Mouse (Mus musculus) forebrain, embryonic 14.5 days (tissue): ENCODE results near the gene Spink8. TPM values are rescaled to one million over a fixed set of nuclear protein-coding genes. Genes with fewer than 3 reads are reported as not detected.
A peak's percentile ranks its signal among the peaks of the same experiment; 100 is the strongest.

ENCODE experiments used
- ATAC-seq: fragments of 200-750 bp; cut with Nextera tagmentation; 2 replicates; pipeline ENCODE4 v1.8.0; 2017; ENCODE audit warnings: mild to moderate bottlenecking, moderate library complexity
- DNase-seq: peaks from one replicate; pipeline ENCODE4 v3.0.0-alpha.2; 2015; ENCODE audit warnings: low spot score
- H3K27ac ChIP-seq: fragments of 300-500 bp; sonication (generic); 2 replicates; pipeline ENCODE4 v1.5.1; 2014; ENCODE audit warnings: low read depth, mild to moderate bottlenecking, control low read depth, low read length, moderate library complexity
- H3K27me3 ChIP-seq: fragments of 300-500 bp; sonication (generic); replicated peaks from 2 replicates; pipeline ENCODE4 v1.6.1; 2014; ENCODE audit warnings: low read length, control low read depth, mixed read lengths; ENCODE audit not compliant: control insufficient read depth, insufficient read depth
- H3K36me3 ChIP-seq: fragments of 300-500 bp; sonication (generic); 2 replicates; pipeline ENCODE4 v1.6.1; 2014; ENCODE audit warnings: low read length, control low read depth; ENCODE audit not compliant: control insufficient read depth, insufficient read depth
- H3K4me1 ChIP-seq: fragments of 300-500 bp; sonication (generic); 2 replicates; pipeline ENCODE4 v1.6.1; 2014; ENCODE audit warnings: antibody characterized with exemption, low read length, control low read depth; ENCODE audit not compliant: control insufficient read depth, insufficient read depth
- H3K4me2 ChIP-seq: fragments of 300-500 bp; sonication (generic); 2 replicates; pipeline ENCODE4 v1.6.1; 2014; ENCODE audit warnings: mild to moderate bottlenecking, control low read depth, low read length
- H3K4me3 ChIP-seq: fragments of 300-500 bp; sonication (generic); 2 replicates; pipeline ENCODE4 v1.5.1; 2014; ENCODE audit warnings: low read depth, low read length, control low read depth
- H3K9ac ChIP-seq: fragments of 300-500 bp; sonication (generic); 2 replicates; pipeline ENCODE4 v1.6.1; 2014; ENCODE audit warnings: mild to moderate bottlenecking, low read length, control low read depth, moderate library complexity
- H3K9me3 ChIP-seq: fragments of 300-500 bp; sonication (generic); replicated peaks from 2 replicates; pipeline ENCODE4 v1.6.1; 2016; ENCODE audit warnings: low read length, control low read depth, mixed read lengths; ENCODE audit not compliant: control insufficient read depth
- WGBS: fragments of 180-500 bp; shearing (Covaris S2); extraction: QIAGEN DNeasy Blood & Tissue Kit; methylation state at CpG from one replicate; pipeline ENCODE4 v1.1.7; 2014; 5-methylcytosine and 5-hydroxymethylcytosine counted together
- polyA plus RNA-seq: library from polyadenylated mRNA; unstranded; fragments of >200 nt; fragmentation: Nextera tagmentation; extraction: Ambion mirVana; gene quantifications from 2 replicates; pipeline ENCODE4 v1.2.1, GENCODE M21; 2014

Spink8 gene
- polyA plus RNA-seq, 1 experiment from 2014 or later: not detected

GRCm38 (mm10) chr9:109854341-109854740 lies 42.3 kb downstream of the Spink8 start:
- Histone ChIP-seq H3K4me2 (no peak overlapping the region), H3K36me3 (no peaks in the 10 kb centered on the region), H3K27me3 (no peaks in the 10 kb centered on the region), H3K27ac (no peak overlapping the region), H3K9ac (no peak overlapping the region), H3K4me1 (no peaks in the 10 kb centered on the region), H3K4me3 (no peak overlapping the region), H3K9me3 (no peaks in the 10 kb centered on the region)
- 87% methylated on average over 2 of the region's 2 CpGs for WGBS
- ATAC-seq (no peak), DNase-seq (no peak)

GRCm38 (mm10) chr9:109855947-109856346 lies 43.9 kb downstream of the Spink8 start:
- no peaks in the 10 kb centered on the region for H3K27me3 ChIP-seq
- H3K4me1 ChIP-seq: no peaks in the 10 kb centered on the region
- H3K27ac ChIP-seq: no peak overlapping the region
- no peaks in the 10 kb centered on the region for H3K36me3 ChIP-seq
- H3K4me2 ChIP-seq: no peak overlapping the region
- ATAC-seq (no peak), DNase-seq (no peak)
- 86% methylated on average over 6 of the region's 6 CpGs for WGBS
- H3K9ac ChIP-seq: no peak overlapping the region
- no peaks in the 10 kb centered on the region for H3K9me3 ChIP-seq
- no peak overlapping the region for H3K4me3 ChIP-seq

DNA sequence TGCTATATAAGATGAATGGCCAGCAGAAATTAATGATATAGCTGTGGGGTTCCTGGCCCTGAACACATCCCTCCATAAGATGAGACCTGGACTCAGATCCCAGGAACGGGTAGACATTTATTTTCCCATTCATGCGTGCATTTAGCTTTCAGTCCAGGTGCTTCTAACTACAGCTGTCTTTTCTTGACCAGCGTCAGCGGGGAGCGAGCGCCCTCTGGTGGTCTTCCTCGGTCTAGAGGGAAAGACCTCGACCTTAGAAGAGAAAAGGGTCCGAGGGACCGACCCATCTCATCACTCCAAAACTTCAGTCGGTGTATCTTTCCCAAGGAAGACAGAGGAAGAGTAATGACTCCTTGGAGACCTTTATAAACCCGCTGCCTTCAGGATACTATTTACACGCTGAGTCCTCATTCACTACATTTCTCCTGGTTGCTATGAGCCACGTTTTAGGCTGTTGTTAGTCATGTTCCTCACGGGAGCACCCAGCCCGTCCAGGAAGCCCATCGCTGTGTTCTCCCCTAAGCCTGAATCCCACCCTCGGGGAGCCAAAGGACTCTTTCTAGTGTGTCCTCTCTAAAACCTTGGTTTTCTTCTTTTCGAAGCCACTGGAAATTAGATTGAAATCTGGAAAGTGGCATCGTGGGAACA lies 50.4 kb downstream of the Spink8 start:
- no peak overlapping the region for H3K9ac ChIP-seq

DNA sequence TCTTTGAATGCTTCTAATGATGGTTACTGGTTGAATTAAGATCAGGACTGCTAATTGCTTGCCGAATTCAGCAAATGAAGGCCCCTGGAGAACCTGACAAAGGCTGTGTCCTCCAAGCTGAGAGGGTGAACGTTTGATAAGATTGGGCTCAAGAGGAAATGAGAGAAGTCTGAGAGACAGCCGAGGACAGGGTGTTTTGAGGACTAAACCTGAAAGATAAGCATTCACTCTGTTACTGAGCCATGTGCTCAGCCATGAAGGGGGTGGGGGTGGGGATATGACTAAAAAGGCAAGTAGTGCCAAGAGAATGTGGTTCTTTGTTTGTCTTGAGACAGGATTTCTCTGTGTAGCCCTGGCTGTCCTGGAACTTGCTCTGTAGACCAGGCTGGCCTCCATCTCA lies 51.0 kb downstream of the Spink8 start:
- ATAC-seq (no peak), DNase-seq (no peak)
- 41% methylated on average over 3 of the region's 3 CpGs for WGBS
- no peak overlapping the region for H3K9ac ChIP-seq
- H3K4me1 ChIP-seq: no peaks in the 10 kb centered on the region
- no peak overlapping the region for H3K27ac ChIP-seq
- no peaks in the 10 kb centered on the region for H3K9me3 ChIP-seq
- H3K4me3 ChIP-seq: no peak overlapping the region
- no peaks in the 10 kb centered on the region for H3K36me3 ChIP-seq
- no peak overlapping the region for H3K4me2 ChIP-seq
- no peaks in the 10 kb centered on the region for H3K27me3 ChIP-seq

More for the DNA sequence above, 50.4 kb downstream of the Spink8 start:
- no peak overlapping the region for H3K27ac ChIP-seq
- H3K4me2 ChIP-seq: 0 out of 2 replicates have a peak overlapping the region, but pooled peaks have one; percentile 10
- H3K4me1 ChIP-seq: no peaks in the 10 kb centered on the region
- H3K36me3 ChIP-seq: no peaks in the 10 kb centered on the region
- WGBS: 23% methylated on average over 20 of the region's 20 CpGs
- ATAC-seq: no peak
- DNase-seq: peak; percentile 82
- no peaks in the 10 kb centered on the region for H3K27me3 ChIP-seq
- no peaks in the 10 kb centered on the region for H3K9me3 ChIP-seq
- no peak overlapping the region for H3K4me3 ChIP-seq

DNA sequence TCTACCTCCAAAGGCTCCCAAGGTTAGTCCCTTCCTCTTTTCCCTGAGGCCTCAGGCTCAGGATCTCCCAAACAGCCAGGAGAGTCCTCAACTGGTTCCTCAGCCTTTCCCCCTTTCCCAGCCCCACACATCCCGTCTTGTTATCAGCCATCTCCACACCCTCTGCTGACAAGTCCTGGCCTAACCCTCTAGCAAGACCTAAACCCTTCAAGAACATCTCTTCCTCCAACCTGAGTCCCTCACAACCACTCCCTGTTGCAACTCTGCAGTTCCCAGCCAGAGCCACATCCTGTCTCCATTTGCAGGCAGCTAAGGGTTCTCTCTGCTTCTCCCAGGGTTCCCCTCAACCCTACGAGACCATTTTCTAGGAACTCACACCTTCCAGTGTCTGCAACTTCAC lies 54.1 kb downstream of the Spink8 start:
- Histone ChIP-seq H3K36me3 (no peaks in the 10 kb centered on the region), H3K27me3 (no peaks in the 10 kb centered on the region), H3K9ac (no peak overlapping the region), H3K27ac (no peak overlapping the region), H3K9me3 (no peaks in the 10 kb centered on the region), H3K4me2 (no peak overlapping the region), H3K4me1 (no peaks in the 10 kb centered on the region), H3K4me3 (no peak overlapping the region)
- DNase-seq (no peak), ATAC-seq (no peak)
- 78% methylated on average over 2 of the region's 2 CpGs for WGBS

DNA sequence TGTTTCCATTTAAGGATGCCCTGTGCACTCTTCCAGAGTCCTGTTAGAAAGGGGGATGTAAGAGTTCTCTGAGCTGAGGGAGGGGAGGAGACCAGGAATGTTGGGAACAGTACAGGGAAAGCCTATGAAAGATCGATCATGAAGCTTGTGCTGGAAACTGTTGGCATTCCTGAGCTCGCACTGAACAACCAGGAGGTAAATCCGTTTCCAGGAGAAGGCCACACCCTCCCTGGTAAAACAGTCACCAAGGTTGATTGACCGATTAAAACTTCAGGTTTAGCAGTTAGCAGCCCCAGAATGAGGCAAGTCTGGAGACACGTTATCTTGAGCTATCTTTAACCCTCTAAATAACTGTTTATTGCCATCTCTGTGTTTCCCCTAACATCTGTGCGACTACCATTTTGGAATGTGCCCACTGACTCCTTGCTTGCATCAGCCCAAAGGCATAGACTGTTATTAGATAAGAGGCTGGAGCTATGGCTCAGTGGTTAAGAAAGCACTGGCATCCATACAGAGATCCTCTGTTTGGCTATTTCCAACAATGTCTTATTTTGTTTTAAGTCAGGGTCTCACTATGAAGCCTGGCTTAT lies 59.0 kb downstream of the Spink8 start:
- Histone ChIP-seq H3K9me3 (no peaks in the 10 kb centered on the region), H3K27ac (no peak overlapping the region), H3K4me2 (no peak overlapping the region), H3K27me3 (no peaks in the 10 kb centered on the region), H3K9ac (no peak overlapping the region), H3K36me3 (no peaks in the 10 kb centered on the region), H3K4me3 (no peak overlapping the region), H3K4me1 (no peaks in the 10 kb centered on the region)
- DNase-seq (no peak), ATAC-seq (no peak)
- WGBS: 41% methylated on average over 6 of the region's 6 CpGs

DNA sequence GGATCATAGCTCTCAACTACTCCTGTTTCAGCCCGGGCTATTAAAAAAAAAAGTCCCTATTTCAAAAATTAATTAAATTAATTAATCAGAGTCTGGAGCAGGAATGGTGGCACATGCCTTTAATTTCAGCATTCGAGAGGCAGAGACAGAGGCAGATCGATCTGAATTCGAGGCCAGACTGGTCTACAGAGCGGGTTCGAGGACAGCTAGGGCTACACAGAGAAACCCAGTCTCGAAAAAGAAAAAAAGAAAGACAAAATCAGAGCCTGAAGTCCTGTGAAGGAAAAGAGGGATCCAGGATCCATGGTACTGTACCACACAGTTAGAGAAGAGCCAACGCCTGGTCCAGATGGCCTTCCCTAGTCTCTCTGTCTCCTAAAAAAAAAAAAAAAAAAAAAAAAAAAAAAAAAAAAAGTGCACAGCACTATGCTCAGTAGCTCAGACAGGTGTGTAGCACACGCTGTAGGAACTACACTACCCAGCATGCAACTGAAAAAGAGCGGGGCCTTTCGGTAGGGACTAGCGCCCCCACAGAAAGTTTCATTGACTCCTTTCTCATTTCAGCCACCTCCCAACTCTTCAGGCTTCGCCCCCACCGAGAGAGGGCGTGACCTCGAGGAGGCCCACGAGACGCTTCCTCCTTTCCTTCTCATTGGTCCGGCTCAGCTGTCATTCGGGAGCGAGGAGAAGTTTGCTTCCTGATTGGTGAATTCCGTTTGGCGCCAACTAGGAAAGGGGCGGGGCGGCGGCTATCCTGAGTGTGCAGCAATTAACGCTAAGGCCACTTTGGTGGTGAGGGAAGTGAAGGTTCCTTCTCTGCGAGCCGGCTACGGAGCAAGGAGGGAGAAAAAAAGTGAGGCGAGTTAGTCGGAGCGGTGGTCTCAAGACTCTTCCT lies 63.0 kb downstream of the Spink8 start, which contains the start of gene Cdc25a:
Cdc25a (plus strand) TSS at position 783 of the 895 bp plus-strand sequence.
- WGBS: 7% methylated on average over 33 of the region's 33 CpGs
- peak within 1 kb of the TSS; percentile 97 for H3K9ac ChIP-seq
- H3K4me1 ChIP-seq: peaks cover 11% of the 10 kb centered on the region; the same call in 1 of the 2 replicates
- H3K9me3 ChIP-seq: no peaks in the 10 kb centered on the region
- H3K4me3 ChIP-seq: peak within 1 kb of the TSS; percentile 95
- ATAC-seq (peak; percentile 95), DNase-seq (peak; percentile 99)
- H3K27me3 ChIP-seq: no peaks in the 10 kb centered on the region
- peak within 1 kb of the TSS; percentile 76 for H3K4me2 ChIP-seq
- H3K27ac ChIP-seq: peak within 1 kb of the TSS; percentile 81
- H3K36me3 ChIP-seq: peaks cover 20% of the 10 kb centered on the region

DNA sequence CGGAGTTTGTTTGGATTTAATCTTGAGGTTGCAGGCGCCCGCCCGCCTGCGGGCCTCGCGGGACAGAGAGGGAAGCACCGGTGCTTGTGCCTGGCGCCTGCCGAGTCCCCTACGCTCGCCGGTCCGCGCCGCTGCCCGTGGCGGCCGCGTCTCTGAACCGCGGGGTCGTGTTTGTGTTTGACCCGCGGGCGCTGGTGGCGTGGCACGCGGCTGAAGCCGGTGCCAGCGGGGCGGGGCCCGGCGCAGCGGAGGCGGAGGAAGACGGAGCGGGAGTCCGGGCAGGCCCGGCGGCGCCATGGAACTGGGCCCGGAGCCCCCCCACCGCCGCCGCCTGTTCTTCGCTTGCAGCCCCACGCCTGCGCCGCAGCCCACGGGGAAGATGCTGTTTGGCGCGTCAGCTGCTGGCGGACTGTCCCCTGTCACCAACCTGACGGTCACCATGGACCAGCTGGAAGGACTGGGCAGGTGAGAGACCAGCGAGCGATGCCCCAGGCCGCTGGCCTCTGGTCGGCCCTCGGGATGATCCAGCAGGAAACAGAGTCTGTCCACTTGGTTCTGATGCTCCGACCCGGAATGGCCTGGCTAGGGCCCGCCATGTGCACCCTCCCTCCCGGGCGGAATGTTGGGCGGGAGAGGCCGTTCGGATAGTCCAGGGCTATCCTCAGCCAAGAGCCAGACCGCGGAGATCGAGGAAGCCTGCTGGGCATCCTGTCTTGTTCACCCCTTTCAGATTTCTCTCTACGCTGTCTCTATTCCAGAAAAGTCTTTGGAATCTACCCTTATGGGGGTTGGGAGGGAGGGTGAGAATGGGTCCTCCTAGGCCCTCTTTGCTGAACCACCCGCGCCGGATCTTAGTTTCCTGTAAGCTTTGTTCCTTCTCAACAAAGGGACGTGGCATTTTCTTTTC lies 63.9 kb downstream of the Spink8 start:
- under 1% methylated on average over 76 of the region's 76 CpGs for WGBS
- peaks cover 11% of the 10 kb centered on the region; the same call in 1 of the 2 replicates for H3K4me1 ChIP-seq
- no peaks in the 10 kb centered on the region for H3K27me3 ChIP-seq
- peak overlapping the region; percentile 76 for H3K4me2 ChIP-seq
- peak overlapping the region; percentile 97 for H3K9ac ChIP-seq
- DNase-seq (peak; percentile 52), ATAC-seq (peak; percentile 68)
- H3K9me3 ChIP-seq: no peaks in the 10 kb centered on the region
- peaks cover 29% of the 10 kb centered on the region for H3K36me3 ChIP-seq
- peak overlapping the region; percentile 81 for H3K27ac ChIP-seq
- peak overlapping the region; percentile 95 for H3K4me3 ChIP-seq
